ENCODE assay signal across 22 mouse cellular contexts in genomic region chr10:17542104-17542846, GRCm38 (mm10).
A peak's percentile ranks its signal among the peaks of the same experiment; 100 is the strongest.
DNase-seq lines count a peak whose midpoint lies in the region; ATAC-seq and TF ChIP-seq lines count a peak whose summit lies in the region.
"Had no signal": no experiment of that assay in that cellular context is flagged by ENCODE, and none has a peak within 500 bp of the region (broad histone marks: within the 10 kb centered on the region; RNA-seq: fewer than 3 reads in every experiment).

No protein-coding gene starts in this region.

- H3K4me3 ChIP-seq in kidney, postnatal 0 days (replicated peaks; ENCODE audit: low read depth, low read length): no peak overlapping the region
- no peak overlapping the region for H3K4me3 ChIP-seq in hindbrain, embryonic 13.5 days
- no peak overlapping the region for H3K4me3 ChIP-seq in forebrain, embryonic 13.5 days
- H3K4me3 ChIP-seq: embryonic facial prominence, embryonic 12.5 days; erythroblast, embryonic 14.5 days; forebrain, embryonic 15.5 days; hindbrain, embryonic 15.5 days; limb, embryonic 12.5 days; liver, embryonic 13.5 days had no signal

- 61% methylated on average over 8 of the region's 8 CpGs for WGBS in kidney, postnatal 0 days
- WGBS in hindbrain, embryonic 13.5 days: 75% methylated on average over 8 of the region's 8 CpGs
- WGBS in forebrain, embryonic 13.5 days: 77% methylated on average over 8 of the region's 8 CpGs

- no peaks in the 10 kb centered on the region for H3K9me3 ChIP-seq in kidney, postnatal 0 days (replicated peaks; ENCODE audit: low read length)
- H3K9me3 ChIP-seq in hindbrain, embryonic 13.5 days: no peaks in the 10 kb centered on the region
- no peaks in the 10 kb centered on the region for H3K9me3 ChIP-seq in forebrain, embryonic 13.5 days (replicated peaks)
- H3K9me3 ChIP-seq: embryonic facial prominence, embryonic 12.5 days; forebrain, embryonic 15.5 days; hindbrain, embryonic 15.5 days; limb, embryonic 12.5 days; liver, embryonic 13.5 days had no signal

- 0 out of 2 replicates have a peak overlapping the region, but pooled peaks have one; percentile 5 for H3K27ac ChIP-seq in kidney, postnatal 0 days
- H3K27ac ChIP-seq in hindbrain, embryonic 13.5 days: no peak overlapping the region
- H3K27ac ChIP-seq in forebrain, embryonic 13.5 days: no peak overlapping the region
- H3K27ac ChIP-seq: embryonic facial prominence, embryonic 12.5 days; forebrain, embryonic 15.5 days; hindbrain, embryonic 15.5 days; limb, embryonic 12.5 days; liver, embryonic 13.5 days had no signal

- peak; percentile 72 for ATAC-seq in kidney, postnatal 0 days (replicated peaks; ENCODE audit: low FRiP score, low read depth)
- ATAC-seq in hindbrain, embryonic 13.5 days (ENCODE audit: low FRiP score): no peak
- no peak for ATAC-seq in forebrain, embryonic 13.5 days
- ATAC-seq: forebrain, embryonic 15.5 days; intestine, embryonic 16.5 days had no signal

- no peak for TF ChIP-seq CTCF in kidney, postnatal 0 days (IDR thresholded peaks at IDR 0.05; ENCODE audit: low read depth)

- H3K36me3 ChIP-seq in kidney, postnatal 0 days (ENCODE audit: insufficient read depth, low read length): no peaks in the 10 kb centered on the region
- H3K36me3 ChIP-seq in hindbrain, embryonic 13.5 days: no peaks in the 10 kb centered on the region
- H3K36me3 ChIP-seq in forebrain, embryonic 13.5 days (ENCODE audit: poor library complexity, severe bottlenecking): no peaks in the 10 kb centered on the region
- H3K36me3 ChIP-seq: embryonic facial prominence, embryonic 12.5 days; forebrain, embryonic 15.5 days; hindbrain, embryonic 15.5 days; limb, embryonic 12.5 days; liver, embryonic 13.5 days had no signal

- peak; percentile 47 for DNase-seq in heart, adult 8-10 months (ENCODE audit: low spot score)
- DNase-seq in heart, postnatal 14 days: no peak
- DNase-seq in kidney, postnatal 0 days (ENCODE audit: low spot score): no peak
- no peak for DNase-seq in kidney, postnatal 4 days
- peak; percentile 25 for DNase-seq in R1 (ENCODE audit: low read depth, low spot score)
- DNase-seq: adrenal gland, postnatal 25 days; cerebellum, adult 11 months; cerebellum, postnatal 10 days; kidney, postnatal 25 days; liver, embryonic 13.5 days; lung, embryonic 14.5 days; lung, postnatal 36 days; right cerebral cortex, postnatal 25 days; thymus, adult 2 months had no signal

- H3K9ac ChIP-seq in kidney, postnatal 0 days (ENCODE audit: low read depth, low read length): no peak overlapping the region
- H3K9ac ChIP-seq in hindbrain, embryonic 13.5 days: no peak overlapping the region
- no peak overlapping the region for H3K9ac ChIP-seq in forebrain, embryonic 13.5 days
- H3K9ac ChIP-seq: embryonic facial prominence, embryonic 12.5 days; forebrain, embryonic 15.5 days; hindbrain, embryonic 15.5 days; limb, embryonic 12.5 days; liver, embryonic 13.5 days; lung, embryonic 14.5 days had no signal

- H3K27me3 ChIP-seq in kidney, postnatal 0 days (ENCODE audit: insufficient read depth, low read length): no peaks in the 10 kb centered on the region
- no peaks in the 10 kb centered on the region for H3K27me3 ChIP-seq in hindbrain, embryonic 13.5 days
- H3K27me3 ChIP-seq in forebrain, embryonic 13.5 days: no peaks in the 10 kb centered on the region
- H3K27me3 ChIP-seq: embryonic facial prominence, embryonic 12.5 days; forebrain, embryonic 15.5 days; hindbrain, embryonic 15.5 days; limb, embryonic 12.5 days; liver, embryonic 13.5 days had no signal

- no peaks in the 10 kb centered on the region for H3K4me1 ChIP-seq in kidney, postnatal 0 days (replicated peaks; ENCODE audit: insufficient read depth, low read length)
- no peaks in the 10 kb centered on the region for H3K4me1 ChIP-seq in hindbrain, embryonic 13.5 days (replicated peaks)
- H3K4me1 ChIP-seq in forebrain, embryonic 13.5 days: no peaks in the 10 kb centered on the region
- H3K4me1 ChIP-seq: forebrain, embryonic 15.5 days; hindbrain, embryonic 15.5 days; liver, embryonic 13.5 days had no signal

- H3K4me2 ChIP-seq in kidney, postnatal 0 days (ENCODE audit: low read length): no peak overlapping the region
- no peak overlapping the region for H3K4me2 ChIP-seq in hindbrain, embryonic 13.5 days
- no peak overlapping the region for H3K4me2 ChIP-seq in forebrain, embryonic 13.5 days
- H3K4me2 ChIP-seq: embryonic facial prominence, embryonic 12.5 days; forebrain, embryonic 15.5 days; hindbrain, embryonic 15.5 days; limb, embryonic 12.5 days; liver, embryonic 13.5 days; lung, embryonic 14.5 days had no signal

- intact Hi-C loops in heart, postnatal 14 days (cut with DNase I): loop anchor here (5.0 kb wide), 1 partner anchor 180 kb away; the partner anchor contains the start of gene Cited2

Comparison
In these comparisons a context has a peak if more than half of its experiments do, and no peak if none do; other contexts are left out.
1. DNase-seq: peak in heart, adult 8-10 months (single experiment) and R1 (single experiment); none in heart, postnatal 14 days (0 of 2), kidney, postnatal 0 days (single experiment) and kidney, postnatal 4 days (0 of 2).